Mouse (Mus musculus): ENCODE measurements around the gene Vps37c.
A peak's percentile ranks its signal among the peaks of the same experiment; 100 is the strongest.

The Vps37c gene

DNA sequence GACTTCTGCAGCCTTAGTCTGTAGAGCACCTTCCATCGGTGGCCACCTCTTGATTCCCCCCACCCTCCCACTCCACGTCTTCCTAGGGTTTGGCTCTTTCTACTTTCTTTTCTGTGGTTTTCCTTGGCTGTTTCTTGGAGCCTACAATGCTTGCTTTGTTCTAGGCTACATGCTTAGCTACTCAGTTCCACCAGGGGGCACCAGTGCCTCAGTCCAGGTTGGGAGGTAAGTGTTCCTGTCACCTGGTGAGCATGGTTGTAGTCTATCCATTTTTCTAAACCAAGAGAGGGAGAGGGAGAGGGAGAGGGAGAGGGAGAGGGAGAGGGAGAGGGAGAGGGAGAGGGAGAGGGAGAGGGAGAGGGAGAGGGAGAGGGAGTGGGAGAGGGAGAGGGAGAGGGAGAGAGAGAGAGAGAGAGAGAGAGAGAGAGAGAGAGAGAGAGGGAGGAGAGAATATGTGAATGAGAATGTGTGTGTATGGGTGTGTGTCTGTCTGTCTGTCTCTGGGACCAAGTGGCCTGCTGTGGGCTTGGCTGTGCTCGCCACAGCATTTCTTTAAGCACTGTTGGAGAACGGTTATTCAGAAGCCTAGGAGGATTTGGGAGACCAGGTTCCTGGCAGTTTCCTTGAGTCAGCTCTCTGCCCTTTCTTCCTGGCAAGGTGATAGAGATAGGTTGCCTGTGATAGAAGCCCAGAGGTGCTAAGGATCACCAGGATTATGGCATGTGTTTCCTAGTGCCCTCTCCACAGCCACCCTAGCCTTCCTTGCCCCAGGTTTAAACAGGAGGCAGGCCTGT, 26.3 kb downstream of the Vps37c start:
- peak; percentile 90 to 95 for DNase-seq

DNA sequence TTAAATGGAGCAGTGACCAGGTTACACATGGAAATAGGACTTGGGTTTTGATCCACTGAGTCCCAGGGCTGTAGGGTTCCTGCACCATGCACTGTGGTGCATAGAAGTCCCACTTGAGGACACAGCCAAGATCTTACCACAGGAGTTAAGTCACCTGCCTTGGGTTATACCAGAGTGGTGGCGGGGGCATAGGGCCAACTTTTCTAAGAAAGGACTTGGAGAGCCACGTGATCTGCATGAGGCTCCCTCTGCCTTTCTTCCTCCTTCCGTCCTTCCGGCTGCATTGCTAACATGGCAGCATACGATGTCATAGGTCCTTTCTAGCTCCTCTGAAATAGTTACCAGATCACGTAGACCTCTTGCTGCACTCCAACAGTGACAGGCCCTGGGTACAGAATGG, 26.9 kb downstream of the Vps37c start:
- DNase-seq = peak in 1 of 2 experiments; percentile 40

DNA sequence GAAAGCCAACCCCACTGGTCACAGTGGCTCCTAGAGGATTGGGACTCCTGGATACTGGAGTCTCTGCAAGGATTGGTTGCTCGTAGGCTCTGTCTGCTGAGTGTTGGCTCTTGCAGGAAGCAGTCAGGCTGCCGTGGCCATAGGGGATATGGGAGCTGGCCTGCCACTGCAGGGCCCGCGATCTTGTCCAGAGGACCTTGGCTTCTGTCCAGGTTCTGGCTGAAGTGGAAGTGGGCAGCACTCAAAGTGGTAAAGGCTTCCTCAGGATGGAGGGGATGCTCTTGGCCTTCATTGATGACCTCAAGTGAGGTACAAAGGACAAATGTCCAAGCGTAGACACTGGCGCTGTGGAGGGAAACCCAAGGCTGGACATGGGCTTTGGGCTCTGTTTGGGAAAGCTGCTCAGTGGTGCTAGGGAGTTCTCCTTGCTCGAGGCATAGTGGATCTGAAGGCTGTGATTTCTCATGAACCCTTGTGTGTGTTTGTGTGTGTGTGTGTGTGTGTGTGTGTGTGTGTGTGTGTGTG, 29.8 kb downstream of the Vps37c start:
- DNase-seq = peak; percentile 59 to 64

DNA sequence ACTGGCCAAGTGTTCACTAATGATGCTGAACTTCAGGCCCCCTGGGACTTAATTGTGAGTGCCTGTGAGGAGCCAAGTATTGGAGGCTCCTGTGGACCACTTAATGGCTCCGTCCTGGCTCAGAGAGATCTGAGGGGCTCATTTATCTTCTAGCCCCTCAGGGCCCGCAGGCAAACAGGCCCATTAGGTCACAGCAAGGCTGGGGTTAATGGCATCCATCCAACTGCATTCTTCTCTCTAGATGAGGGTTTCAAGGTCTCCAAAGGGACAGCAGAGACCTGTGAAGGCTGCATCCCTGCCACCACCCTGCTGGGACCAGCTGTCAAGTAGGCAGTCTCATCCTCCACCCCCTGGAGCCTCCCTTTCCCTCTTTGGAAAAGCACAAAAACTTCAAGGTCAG, 31.2 kb downstream of the Vps37c start:
- DNase-seq = peak; percentile 84 to 89

DNA sequence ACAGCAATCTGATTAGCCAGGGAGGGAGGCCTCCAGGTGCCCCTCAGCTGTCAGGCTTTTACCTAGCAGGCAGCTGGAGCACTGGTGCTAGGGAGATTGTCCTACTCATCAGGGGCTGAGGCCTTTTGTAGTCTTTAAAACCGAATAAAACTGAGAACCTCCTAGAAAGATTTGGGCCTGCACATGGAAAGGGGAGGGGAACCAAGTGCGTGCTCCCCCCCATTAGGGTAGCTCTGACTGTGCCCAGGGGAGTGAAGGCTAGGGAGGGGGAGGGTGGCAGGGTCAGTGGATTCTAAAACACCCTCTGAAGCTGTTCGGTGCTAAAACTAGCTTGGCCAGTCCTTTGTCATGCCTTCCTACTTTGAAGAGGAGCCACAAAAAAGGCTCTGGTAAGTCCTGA, 32.0 kb downstream of the Vps37c start:
- peak in 1 of 2 experiments; percentile 40 for DNase-seq

DNA sequence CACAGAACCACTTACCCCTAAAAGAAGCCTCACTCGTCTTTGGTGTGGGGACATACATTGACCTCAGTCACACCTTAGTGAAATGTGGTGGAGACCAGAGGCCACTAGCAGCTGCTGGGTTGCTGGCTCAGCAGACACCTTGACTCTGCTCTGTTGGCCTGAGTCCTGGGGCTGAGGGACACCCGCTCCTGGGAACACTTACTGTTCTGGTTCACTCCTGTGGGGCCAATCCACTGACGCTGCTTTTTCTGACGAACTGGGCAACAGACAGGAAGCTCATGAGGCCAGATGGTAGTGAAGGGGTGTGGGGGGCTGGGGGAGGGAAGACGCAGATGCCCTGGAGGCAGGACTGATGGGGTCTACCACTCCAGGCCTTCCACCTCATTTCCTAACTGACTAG, 32.5 kb downstream of the Vps37c start:
- peak in 1 of 2 experiments; percentile 41 for DNase-seq

DNA sequence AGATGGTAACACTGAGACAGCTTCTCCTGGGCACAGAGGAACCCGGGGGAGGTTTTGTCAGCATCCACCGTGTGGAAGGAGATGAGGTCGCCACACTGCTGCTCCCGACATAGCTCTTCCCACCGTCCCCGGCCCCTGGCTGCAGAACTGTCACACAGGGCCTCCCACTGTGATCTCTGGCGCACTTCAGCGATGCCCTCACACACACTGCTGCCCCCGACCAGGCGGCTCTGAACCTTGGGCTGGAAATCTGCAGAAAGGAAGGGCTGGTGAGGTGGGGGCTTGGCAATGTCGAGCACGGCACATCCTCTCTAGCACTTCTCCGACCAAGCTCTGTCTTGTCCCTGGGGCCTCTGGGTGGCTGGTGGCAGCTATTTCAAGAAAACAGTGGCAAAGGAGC, 34.5 kb downstream of the Vps37c start:
- peak; percentile 50 to 61 for DNase-seq

DNA sequence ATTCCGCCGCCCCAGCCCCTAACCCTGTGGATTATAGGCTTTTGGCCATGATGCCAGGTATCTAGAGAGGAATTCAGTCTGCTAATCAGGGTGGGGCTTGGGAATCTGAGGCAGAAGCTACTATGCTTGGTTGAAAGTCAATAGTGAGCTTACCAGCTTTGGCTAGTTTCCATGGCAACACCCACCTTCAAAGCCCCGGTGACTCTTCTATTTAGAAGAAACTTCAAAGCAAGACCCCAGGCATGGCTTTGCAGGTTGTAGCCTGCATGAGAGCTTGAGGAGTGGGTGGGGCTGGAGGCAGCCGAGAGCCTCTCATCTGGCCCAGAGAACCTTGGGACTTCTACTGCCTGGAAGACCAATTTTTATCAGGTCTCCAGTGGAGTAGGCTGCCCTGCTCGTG, 35.1 kb downstream of the Vps37c start:
- no peak for DNase-seq

DNA sequence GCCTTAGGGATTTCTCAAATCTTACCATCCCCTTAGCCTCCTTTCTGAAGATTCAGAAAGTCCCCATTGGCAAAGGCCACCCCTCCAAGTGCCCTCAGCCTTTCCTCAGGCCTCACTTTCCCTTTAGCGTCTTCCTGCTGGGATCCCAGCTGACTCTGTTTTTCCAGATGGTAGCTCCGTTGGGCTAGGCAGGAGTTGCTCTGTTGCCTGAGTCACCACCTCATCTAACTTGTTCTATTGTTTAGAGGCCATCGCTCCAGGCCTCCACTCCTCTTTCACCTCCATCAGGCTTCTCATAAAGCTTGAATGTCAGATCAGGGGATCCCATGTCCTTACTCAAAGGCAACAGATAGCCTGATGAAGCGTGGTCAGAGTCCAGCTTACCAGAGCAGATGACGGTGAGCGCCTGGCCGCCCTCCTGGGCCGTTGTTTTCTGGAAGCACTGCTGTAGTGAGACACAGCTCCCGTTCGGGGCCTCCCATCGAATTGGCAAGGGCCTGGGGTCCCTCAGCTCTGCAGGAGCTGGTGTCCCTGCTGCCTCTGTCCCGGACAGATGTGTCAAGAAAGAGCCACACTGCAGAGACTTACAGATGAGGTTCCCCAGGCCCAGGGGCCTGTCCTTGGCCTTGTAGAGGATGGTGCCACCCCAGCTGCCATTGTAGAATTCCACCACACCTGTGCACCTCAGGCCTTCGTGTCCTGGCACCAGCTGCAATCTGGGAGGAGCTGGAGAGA, 36.3 kb downstream of the Vps37c start:
- peak; percentile 63 to 71 for DNase-seq

DNA sequence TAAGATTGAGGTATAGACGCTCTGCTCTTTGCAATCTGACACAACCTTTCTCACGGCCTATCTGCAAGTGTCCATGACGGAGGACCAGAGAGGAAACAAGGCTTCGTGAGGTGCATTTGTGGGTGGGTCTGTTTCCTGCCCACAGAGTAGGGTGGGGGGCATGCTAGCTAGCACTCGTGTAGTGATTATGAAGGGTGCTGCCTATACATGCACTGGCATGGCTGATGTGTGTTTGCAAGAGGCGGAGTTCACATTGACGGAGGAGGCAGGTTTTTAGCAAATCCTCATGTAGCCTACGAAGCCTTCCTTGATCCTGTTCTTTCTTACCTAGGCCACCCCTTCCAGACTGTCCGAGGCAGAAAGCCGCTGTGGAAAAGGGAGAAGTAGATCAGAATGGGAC, 41.4 kb downstream of the Vps37c start:
- no peak for DNase-seq

DNA sequence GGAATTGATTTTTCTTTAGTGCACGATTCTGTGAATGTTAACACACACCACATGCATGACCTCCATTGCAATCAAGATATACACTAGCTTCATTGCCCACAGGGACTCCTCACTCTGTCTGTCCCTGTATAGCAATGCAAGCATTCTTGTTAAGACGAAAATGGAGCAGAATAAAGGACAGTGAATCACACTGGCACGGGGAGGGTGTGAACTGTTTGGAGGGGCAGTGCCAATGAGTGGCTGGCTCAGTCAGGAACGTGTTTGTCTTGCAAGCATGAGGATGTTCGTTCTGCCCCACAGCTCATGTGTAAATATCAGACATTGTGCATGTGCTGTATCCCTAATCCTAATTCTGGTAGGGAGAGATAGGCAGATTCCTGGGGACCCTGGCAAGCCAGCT, 41.9 kb downstream of the Vps37c start:
- DNase-seq = no peak

DNA sequence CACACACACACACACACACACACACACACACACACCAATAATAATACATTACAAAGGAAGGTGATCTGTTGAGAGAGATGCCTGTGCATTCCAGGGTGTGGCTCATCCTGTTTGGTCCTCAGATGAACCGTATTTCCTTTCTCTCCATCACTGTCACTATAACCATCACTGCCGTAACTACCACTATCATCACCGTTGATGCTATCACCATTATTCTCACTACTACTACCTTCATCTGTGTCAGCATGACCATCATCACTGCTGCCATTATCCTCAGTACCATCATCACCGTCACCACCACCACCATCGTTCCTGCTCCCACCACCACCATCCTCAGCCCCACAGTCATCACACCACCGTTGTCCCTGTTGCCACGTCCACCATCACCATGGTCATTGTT, 43.4 kb downstream of the Vps37c start:
- no peak for DNase-seq

DNA sequence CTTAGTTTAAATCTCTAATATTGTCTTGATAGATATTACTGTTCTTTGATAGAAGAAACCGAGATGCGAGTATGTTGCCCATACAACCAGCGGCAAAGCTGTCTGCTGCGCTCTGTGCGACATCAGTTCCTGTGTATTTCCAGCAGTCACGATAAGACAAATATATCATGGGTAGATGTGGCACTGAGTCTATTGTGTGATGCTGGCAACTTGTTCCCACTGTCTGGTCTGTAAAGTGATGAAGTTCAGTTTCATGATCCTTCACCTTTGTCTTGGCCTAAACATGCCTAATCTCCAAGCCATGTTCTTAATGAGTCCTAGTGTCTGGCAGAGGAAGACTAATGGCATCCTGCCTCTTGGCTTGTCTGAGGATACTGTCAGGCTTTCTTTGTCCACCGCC, 44.2 kb downstream of the Vps37c start:
- DNase-seq = no peak

DNA sequence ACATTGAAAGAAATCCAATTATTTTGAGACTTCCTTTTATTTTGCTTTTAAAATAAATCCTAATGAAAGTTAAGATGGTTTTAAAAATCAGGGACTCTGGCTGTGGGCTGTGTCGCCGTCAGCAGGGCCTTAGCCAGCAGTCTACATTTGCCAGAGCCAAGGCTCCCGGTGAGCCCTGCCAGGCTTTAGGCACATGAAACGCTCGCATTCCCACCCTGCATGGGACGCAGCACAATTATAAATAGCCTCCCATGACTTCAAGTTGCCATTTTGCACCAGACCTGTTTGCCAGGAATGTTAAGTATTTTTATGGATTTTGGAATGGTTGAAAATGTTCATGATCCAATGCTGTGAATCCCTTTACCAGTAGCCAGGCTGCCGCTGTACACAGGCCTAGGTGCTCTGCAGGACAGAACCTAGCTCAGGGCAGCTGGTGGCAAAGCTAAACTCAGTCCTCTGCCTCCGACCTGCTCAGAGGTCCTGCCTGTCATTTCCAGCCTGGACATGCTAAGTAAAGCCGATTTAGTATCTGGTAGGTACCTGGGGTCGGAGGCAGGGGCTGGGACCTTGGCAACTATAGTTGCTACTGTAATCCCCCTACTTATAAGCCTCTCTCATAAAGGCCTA, 45.1 kb downstream of the Vps37c start:
- DNase-seq = peak in 1 of 2 experiments; percentile 55

DNA sequence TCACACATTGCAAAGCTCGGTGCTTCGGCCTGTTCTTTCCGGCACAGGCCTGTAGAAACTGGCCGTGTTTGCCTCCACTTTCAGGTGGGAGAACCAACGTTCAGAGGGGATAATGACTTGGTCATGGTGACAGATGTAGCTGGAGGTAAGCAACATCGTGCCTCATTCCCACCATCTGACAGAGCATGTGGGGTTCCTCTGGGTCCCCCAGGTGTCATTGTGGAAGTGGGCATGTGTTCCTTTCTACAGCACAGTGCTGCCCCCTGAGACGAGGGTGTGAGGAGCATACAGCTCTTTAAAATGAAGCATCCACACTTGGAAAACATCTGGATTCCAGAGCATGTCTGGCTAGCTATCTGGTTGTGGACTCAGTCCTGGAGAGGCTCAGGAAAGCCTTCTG, 46.0 kb downstream of the Vps37c start:
- no peak for DNase-seq

DNA sequence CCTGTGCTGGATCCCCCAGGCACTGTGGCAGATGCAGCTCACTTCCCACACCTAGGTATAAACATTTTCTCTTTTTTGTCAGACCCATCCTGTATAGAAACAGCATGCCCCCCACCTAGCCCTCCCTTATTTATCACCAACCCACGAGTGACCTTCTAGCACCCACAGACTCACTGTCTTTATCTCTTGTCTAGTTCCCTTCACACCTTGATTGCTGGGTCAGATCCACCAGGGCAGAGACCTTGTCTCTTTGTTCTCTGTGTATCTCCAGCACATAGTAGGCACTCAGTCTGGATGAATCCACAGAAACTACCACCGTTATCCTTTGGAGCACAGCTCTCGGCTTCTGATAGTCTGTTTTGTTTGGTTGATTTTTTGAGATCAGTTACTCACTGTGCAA, 46.5 kb downstream of the Vps37c start:
- DNase-seq = no peak

DNA sequence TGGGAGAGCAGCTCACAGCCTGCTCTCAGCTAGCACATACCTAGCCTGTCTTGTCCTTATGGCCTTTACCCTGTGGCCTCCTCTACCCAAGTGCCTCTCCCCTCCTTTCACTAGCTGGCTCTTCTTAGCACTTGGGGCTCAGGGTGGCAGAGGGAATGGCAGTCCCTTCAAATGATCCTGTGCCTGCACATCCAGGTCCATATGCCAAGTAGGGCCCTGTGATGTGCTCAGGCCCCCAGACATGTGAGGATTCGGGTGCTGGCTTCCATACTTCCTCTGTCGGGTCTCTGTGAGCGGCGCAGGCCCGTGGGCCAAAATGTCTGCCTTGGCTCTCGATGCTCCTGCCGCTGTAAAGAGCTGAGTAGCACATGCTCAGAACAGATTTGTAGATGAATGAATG, 47.3 kb downstream of the Vps37c start:
- no peak for DNase-seq

DNA sequence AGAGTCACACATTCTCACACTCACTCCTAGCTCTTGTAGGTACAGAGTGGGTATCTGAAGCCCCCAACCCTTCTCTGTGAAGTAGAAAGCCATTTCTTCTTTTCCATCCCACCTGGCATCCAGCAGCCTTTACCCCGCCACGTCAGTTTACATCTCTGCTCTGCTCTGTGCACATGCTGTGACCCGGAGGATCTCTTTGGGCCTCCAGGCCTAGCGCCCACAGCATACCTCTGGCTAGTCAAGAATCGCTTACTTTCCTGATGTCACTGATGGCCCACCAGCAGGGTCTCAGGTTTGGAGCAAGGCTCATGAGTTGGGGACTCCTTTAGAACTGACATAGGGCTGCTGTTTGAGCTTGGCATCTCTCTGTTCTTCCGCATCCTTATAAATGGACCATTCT, 49.5 kb downstream of the Vps37c start:
- no peak for DNase-seq

DNA sequence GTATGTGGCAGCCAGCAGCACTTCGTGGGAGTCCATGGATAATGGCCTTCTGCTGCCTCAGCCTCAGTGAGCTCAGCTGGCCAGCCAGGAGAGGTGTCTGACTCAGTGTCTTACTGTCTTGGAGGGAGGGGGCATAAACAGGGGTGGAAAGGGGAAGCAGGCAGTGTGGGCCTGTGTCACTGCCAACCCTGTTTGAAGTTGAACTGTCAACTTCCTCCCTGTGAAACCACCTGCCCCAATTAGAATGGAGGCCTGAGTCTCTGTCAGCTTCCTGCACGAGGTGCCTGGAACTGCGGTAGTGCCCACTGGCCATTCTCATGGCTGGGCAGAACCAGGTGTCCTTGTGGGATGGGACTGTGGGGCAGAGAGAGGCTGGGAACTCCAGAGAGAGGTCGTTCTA, 50.3 kb downstream of the Vps37c start, which contains the start of gene Cd5:
Gene Cd5, minus strand, starts transcription at position 192 of the 400 bp plus-strand sequence.
- DNase-seq = no peak

DNA sequence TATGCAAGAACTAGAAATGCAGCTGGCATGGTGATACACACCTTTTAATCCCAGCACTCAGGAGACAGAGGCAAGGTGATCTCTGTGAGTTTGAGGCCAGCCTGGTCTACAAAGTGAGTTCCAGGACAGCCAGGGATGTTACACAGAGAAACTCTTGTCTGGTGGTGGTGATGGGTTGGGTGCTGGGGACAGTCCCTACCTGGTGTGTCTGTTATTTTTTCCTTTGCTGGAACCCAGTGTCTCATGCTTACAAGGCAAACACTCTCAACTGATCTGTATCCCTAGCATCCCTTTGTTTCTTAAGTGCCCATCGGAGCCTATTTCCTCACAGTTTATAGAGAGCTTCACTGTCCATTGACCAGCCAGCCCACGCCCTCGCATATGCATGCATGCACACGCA, 51.4 kb downstream of the Vps37c start:
- DNase-seq = no peak

DNA sequence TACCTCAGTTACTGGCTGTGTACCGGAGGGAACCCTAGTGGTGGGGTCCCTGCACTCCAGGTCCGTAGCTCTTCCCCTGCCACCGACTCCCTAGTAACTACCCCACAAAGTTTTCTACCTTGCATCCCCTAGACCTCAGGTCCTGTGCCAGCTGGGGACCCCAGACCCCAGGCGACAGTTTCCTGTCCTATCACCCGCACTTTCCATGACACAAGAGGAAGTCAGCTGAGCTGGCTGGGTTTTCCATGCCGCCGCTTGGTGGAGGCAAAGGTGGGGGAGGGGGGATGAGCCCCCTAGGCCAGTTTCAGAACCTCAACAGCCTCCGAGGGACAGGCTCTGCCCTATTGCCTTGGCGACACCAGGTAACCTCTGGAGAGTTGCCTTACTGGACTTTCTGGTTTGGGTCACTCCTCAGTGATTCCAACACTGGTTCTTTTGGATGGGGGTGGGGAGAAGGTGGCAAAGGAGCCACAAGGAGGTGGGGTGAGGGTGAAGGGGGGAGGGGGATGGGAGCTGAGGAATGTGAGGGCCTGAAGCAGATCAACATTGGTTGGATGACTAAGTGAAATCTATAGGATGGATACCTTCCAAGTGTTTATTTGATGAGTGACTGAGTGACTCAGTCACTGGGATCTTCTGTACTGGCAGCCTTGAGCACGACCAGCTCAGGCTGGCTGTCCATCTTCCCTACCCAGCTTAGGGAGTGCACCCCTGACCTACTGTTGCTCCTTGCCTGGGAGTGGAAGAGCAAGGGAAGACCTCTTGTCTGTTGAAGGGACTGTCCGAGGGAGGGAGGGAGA, 52.3 kb downstream of the Vps37c start:
- no peak for DNase-seq

DNA sequence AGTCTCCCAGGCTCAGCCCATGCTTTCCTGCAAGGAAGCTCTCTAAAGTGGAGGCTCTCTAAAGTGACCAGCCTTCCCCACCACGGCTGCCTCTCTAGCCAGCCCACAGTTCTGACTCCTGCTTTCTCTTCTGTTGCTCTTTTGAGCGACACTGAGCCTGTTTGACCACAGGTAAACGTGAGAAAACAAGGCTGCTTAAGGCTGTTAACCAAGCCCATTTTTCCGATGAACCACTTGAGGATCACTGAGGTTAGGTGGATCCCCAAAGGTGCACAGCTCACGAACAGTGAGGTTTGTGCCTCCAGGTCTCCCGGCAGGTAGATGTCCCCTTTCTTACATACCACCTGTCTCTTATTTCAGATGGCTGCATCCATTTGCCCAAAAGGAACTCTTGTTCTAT, 53.6 kb downstream of the Vps37c start:
- no peak for DNase-seq

DNA sequence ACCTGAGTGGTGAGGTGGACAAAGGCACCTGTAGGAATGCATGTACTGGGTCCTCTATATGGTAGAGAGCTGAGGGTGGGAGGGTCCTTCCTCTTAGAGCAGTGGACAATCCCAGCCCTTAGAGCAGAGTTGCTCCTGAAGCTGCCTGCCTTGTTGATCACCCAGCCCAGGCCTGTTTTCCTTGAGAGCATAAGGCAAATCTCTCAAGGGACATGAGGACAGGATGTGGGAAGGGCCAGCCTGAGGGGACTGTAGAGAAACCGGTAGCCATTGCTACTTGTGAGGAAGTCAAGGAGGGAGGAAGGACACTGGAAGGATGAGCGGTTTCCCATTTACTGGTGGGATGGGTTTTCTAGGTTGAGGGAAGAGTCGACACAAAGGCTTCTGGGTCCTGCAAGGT, 54.0 kb downstream of the Vps37c start:
- no peak for DNase-seq
